Mouse (Mus musculus): ENCODE measurements around the gene Pgpep1.

DNA sequence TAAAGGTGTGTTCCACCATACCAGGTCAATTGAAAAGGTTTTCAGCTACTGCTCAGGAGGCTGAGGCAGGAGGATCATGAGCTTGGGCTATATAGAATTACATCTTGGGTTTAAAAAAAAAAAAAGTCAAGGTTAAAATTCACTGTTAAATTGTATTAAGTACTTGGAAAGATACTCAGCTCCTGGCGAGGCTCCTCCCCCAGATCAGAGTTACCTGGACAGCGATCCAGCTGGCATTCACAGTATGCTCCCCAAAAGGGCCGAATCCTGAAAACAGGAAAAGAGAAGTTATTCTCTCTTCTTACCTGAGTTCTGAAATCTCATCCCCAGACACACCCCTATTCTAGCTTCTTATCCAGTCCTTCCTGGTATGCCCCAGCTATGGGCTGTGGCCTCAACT lies 3.0 kb downstream of the Pgpep1 start:
- TF ChIP-seq CTCF (IDR thresholded peaks at IDR 0.05; ENCODE audit: low read depth) (no peak), EP300 (IDR thresholded peaks at IDR 0.05; ENCODE audit: low read depth) (no peak)
